Comparison of ENCODE assay signal across 7 mouse cellular contexts in genomic region chr2:92182146-92182756, GRCm38 (mm10).
DNase-seq lines count a peak whose midpoint lies in the region; ATAC-seq and TF ChIP-seq lines count a peak whose summit lies in the region.

No protein-coding gene starts in this region.

- peak overlapping the region; percentile 93 for H3K9ac ChIP-seq in forebrain, embryonic 12.5 days
- H3K9ac ChIP-seq in liver, embryonic 13.5 days = peak overlapping the region; percentile 87
- H3K9ac ChIP-seq in stomach, postnatal 0 days (ENCODE audit: low read length) = peak overlapping the region; percentile 83

- no peaks in the 10 kb centered on the region for H3K9me3 ChIP-seq in forebrain, embryonic 12.5 days
- H3K9me3 ChIP-seq in liver, embryonic 13.5 days (replicated peaks) = no peaks in the 10 kb centered on the region
- no peaks in the 10 kb centered on the region for H3K9me3 ChIP-seq in stomach, postnatal 0 days (ENCODE audit: control insufficient read depth, low read length)

- no peak overlapping the region; the same call in 1 of the 2 replicates for H3K4me3 ChIP-seq in testis, adult 2 months (ENCODE audit: control insufficient read depth, low read depth, low read length)
- peak overlapping the region; percentile 63 for H3K4me3 ChIP-seq in forebrain, embryonic 12.5 days (replicated peaks)
- peak overlapping the region; percentile 81 for H3K4me3 ChIP-seq in liver, embryonic 13.5 days (replicated peaks)
- H3K4me3 ChIP-seq in stomach, postnatal 0 days (ENCODE audit: low read depth, low read length) = peak overlapping the region; percentile 65

- no peak for ATAC-seq in forebrain, embryonic 12.5 days (ENCODE audit: low FRiP score)
- no peak for ATAC-seq in liver, embryonic 13.5 days (ENCODE audit: low read depth)
- ATAC-seq in stomach, postnatal 0 days (ENCODE audit: low FRiP score, low TSS enrichment) = no peak

- TF ChIP-seq CTCF in testis, adult 2 months (IDR thresholded peaks at IDR 0.05; ENCODE audit: control insufficient read depth, insufficient read depth, insufficient replicate concordance, low read depth, low read length) = no peak
- no peak for TF ChIP-seq CTCF in stomach, postnatal 0 days (IDR thresholded peaks at IDR 0.05; ENCODE audit: low read depth)

- no peaks in the 10 kb centered on the region for H3K36me3 ChIP-seq in testis, adult 2 months (ENCODE audit: control insufficient read depth, insufficient read depth, low read length)
- H3K36me3 ChIP-seq in forebrain, embryonic 12.5 days (replicated peaks) = no peaks in the 10 kb centered on the region
- H3K36me3 ChIP-seq in liver, embryonic 13.5 days = no peaks in the 10 kb centered on the region
- no peaks in the 10 kb centered on the region for H3K36me3 ChIP-seq in stomach, postnatal 0 days (ENCODE audit: control insufficient read depth, insufficient read depth, low read length)

- H3K4me2 ChIP-seq in forebrain, embryonic 12.5 days = peak overlapping the region; percentile 84
- peak overlapping the region; percentile 96 for H3K4me2 ChIP-seq in liver, embryonic 13.5 days
- peak overlapping the region; percentile 91 for H3K4me2 ChIP-seq in stomach, postnatal 0 days (replicated peaks; ENCODE audit: low read depth)

- WGBS in forebrain, embryonic 12.5 days = 3% methylated on average over 11 of the region's 11 CpGs
- 12% methylated on average over 11 of the region's 11 CpGs for WGBS in liver, embryonic 13.5 days (ENCODE audit: insufficient replicate concordance)
- WGBS in stomach, postnatal 0 days = 6% methylated on average over 11 of the region's 11 CpGs

- DNase-seq in testis, postnatal 14 days (ENCODE audit: low spot score) = no peak
- no peak for DNase-seq in liver, embryonic 13.5 days
- no peak for DNase-seq in stomach, postnatal 0 days (ENCODE audit: low spot score)
- no peak for DNase-seq in yolk sac, embryonic 10.5 days (ENCODE audit: low spot score)
- no peak for DNase-seq in spleen, postnatal 4 days (ENCODE audit: low spot score in 2 of 2)

- H3K4me1 ChIP-seq in testis, adult 2 months (ENCODE audit: control insufficient read depth, insufficient read depth, low read length) = peaks cover 10% of the 10 kb centered on the region
- H3K4me1 ChIP-seq in forebrain, embryonic 12.5 days = peaks cover 22% of the 10 kb centered on the region
- peaks cover 33% of the 10 kb centered on the region for H3K4me1 ChIP-seq in liver, embryonic 13.5 days (replicated peaks)
- peaks cover 3% of the 10 kb centered on the region; the same call in 1 of the 2 replicates for H3K4me1 ChIP-seq in stomach, postnatal 0 days (replicated peaks; ENCODE audit: control insufficient read depth, insufficient read depth)

- no peak for TF ChIP-seq POLR2A in testis, adult 2 months (IDR thresholded peaks at IDR 0.05; ENCODE audit: control insufficient read depth, low read depth, low read length)

- no peak for TF ChIP-seq EP300 in stomach, postnatal 0 days (optimal IDR thresholded peaks at IDR 0.05)

- H3K27ac ChIP-seq in testis, adult 2 months (ENCODE audit: control insufficient read depth, insufficient read depth, low read depth, low read length) = peak overlapping the region; percentile 94; the same call in 1 of the 2 replicates
- H3K27ac ChIP-seq in forebrain, embryonic 12.5 days = peak overlapping the region; percentile 100
- peak overlapping the region; percentile 92; the same call in 1 of the 2 replicates for H3K27ac ChIP-seq in liver, embryonic 13.5 days
- peak overlapping the region; percentile 99 for H3K27ac ChIP-seq in stomach, postnatal 0 days (replicated peaks)

- H3K27me3 ChIP-seq in testis, adult 2 months (ENCODE audit: control insufficient read depth, insufficient read depth, low read length) = no peaks in the 10 kb centered on the region
- H3K27me3 ChIP-seq in forebrain, embryonic 12.5 days = no peaks in the 10 kb centered on the region
- peaks cover 4% of the 10 kb centered on the region; the same call in 1 of the 2 replicates for H3K27me3 ChIP-seq in liver, embryonic 13.5 days
- H3K27me3 ChIP-seq in stomach, postnatal 0 days (ENCODE audit: control insufficient read depth, insufficient read depth, low read length) = no peaks in the 10 kb centered on the region
